Mouse (Mus musculus) brain, embryonic 14.5 days (tissue): ENCODE results near the gene Zfx. TPM values are rescaled to one million over a fixed set of nuclear protein-coding genes. Genes with fewer than 3 reads are reported as not detected.

ENCODE experiments used
- DNase-seq: peaks from one replicate; pipeline ENCODE4 v3.0.0-alpha.2; 2011; ENCODE audit warnings: low read depth
- CTCF ChIP-seq: fragments of 200-500 bp; IDR thresholded peaks from 2 replicates; pipeline ENCODE4 v1.5.1; 2012; ENCODE audit warnings: inconsistent platforms, mild to moderate bottlenecking, moderate library complexity, borderline replicate concordance; ENCODE audit not compliant: insufficient read depth, insufficient read length; ENCODE audit errors: extremely low read depth
- POLR2A ChIP-seq: fragments of 200-500 bp; IDR thresholded peaks from 2 replicates; pipeline ENCODE4 v1.6.1; 2012; ENCODE audit warnings: mild to moderate bottlenecking, inconsistent platforms, borderline replicate concordance; ENCODE audit not compliant: poor library complexity, insufficient read depth, insufficient read length, severe bottlenecking; ENCODE audit errors: extremely low read depth
- polyA plus RNA-seq: library from polyadenylated mRNA; depleted of rRNA; stranded (reverse); fragments of >200 nt; gene quantifications from 2 replicates; pipeline ENCODE4 v1.2.3, GENCODE M21; 2012; rRNA removed

Zfx gene
- 13.1 and 16.4 TPM in 2 replicates for polyA plus RNA-seq

DNA sequence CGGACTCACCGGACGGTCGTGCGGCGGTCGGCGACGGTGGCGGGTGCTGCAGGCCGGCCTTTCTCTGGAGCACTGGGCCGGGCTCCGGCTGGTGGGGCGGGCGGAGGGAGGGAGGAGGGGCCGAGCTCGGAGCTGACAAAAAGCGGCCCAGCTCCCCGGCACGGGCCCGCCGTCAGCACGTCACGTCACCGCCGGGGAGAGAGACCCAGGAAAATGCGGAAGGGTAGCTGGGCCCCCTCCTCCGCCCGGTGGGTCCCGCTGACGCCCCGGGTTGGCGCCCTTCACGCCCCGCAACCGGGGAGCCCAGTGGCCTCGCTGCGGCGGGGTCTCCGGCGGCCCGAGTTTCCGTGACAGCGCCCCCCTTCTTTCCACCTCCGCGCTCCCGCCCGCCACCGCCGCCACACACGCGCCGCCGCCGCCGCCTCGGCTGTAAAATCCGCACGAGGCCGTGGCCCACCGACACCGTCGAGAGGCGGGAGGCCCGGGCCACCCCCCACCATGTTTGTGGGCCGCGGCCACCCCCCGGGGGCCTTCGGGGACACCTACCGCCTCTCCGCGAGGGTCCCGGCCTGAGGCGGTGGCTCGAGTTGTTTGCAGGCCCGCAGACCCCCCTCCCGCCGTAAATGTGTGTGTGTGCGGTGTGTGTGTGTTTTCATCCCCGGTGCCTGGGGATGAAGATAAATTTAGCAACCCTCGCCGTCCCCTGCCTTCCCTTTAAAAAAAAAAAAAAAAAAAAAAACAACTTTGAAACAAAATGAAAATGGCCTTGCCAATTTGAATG lies at the start of gene Zfx:
Gene Zfx, minus strand, starts transcription at position 644 of the 781 bp plus-strand sequence.
- DNase-seq: peak; percentile 81
- TF ChIP-seq CTCF (no peak), POLR2A (peak; percentile 38; the same call in 1 of the 2 replicates)

DNA sequence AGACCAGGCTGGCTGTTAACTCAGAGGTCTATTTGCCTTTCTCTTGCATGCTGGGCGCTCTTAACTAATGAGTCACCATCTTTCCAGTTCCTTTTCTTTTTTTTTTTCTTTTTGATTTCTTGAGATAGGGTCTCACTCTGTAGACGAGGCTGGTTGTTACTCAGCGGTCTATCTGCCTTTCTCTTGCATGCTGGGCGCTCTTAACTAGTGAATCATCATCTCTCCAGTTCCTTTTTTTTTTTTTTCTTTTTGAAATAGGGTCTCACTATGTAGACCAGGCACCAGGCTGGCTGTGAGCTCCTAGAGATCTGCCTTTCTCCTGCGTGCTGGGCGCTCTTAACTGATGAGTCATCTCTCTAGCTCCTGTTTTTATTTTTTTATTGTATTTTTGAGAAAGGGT lies 45.8 kb upstream of the Zfx start:
- no peak for DNase-seq
- TF ChIP-seq CTCF: no peak
- no peak for TF ChIP-seq POLR2A

DNA sequence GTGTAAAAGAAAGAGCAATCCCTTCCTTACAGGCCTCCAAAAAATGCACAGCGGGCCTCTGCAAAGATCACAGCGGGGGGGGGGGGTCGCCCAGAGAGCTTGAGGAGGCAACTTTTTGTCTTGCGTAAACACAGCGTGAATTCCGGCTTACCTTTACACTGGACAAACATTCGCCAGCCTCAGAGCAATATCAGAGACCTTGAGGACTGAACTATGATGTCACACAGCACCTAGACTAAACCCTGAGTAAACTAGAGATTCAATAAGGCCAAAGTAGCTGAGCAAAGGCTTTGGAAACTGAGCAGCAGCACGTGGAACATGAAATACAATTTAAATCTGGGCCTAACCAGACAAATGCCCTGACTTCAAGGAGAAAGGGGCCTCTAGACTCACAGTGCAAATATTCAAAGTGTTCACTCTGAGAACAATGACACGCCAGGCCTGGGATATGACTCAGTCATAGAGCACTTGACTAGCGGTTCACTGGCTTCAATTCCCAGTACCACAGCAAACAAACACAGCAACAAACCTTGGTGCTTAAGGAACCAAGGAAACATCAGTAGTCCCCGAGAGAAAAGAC lies 28.8 kb upstream of the Zfx start:
- TF ChIP-seq CTCF: no peak
- TF ChIP-seq POLR2A: no peak
- no peak for DNase-seq

DNA sequence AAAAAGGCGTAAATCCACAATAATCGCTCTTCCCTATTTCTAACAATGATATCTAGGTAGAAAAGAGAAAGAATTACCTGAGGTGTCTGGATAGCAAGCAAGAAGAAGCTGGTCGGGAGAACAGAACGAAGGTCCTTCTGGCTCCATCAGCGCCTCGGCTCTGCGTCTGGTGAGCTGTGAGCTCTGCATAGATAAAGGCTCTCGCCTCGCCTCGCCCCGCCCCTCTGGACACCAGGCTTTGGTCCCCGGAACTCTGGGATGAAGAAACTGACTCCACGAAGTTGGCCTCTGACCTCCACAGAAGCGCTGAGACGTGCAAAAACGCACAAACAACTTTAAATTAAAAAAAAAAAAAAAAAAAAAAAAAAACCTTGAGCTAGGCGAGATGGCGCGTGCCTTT lies 27.0 kb upstream of the Zfx start:
- TF ChIP-seq POLR2A (no peak), CTCF (no peak)
- no peak for DNase-seq

DNA sequence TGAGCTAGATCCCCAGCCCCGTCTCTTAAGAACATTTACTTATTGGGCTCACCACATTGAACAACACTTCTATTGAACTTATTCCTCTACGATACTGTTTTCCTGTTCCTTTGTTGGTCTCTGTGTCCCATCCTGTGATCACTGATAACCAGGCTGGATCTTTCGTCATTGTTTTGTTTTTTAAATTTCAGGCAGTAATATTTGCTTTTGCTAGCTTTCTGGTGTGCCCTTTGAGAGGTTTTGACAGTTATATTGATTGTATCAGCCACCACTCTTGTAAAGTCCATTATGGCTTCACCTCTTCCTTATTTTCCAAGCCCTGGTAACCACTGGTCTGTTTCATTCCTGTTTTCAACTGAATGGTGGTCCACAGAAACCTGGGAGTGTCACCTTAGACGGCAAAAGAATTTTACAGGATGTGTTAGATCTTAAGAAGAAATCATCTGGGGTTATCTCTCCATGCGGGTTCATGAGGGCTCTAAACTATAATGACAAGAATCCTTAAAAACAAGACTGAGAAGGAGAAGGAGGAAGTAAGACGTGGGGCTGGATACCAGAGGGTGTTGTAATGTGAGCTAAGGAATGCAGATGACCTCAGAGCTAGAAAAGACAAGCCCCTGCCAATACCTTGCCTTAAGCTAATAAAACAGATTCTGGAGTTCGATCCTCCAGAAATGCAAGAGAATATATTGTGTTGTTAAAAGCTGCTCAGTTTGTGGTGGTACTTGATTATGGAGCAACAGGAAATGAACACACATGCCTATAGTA lies 18.7 kb upstream of the Zfx start:
- no peak for TF ChIP-seq POLR2A
- no peak for TF ChIP-seq CTCF
- no peak for DNase-seq

DNA sequence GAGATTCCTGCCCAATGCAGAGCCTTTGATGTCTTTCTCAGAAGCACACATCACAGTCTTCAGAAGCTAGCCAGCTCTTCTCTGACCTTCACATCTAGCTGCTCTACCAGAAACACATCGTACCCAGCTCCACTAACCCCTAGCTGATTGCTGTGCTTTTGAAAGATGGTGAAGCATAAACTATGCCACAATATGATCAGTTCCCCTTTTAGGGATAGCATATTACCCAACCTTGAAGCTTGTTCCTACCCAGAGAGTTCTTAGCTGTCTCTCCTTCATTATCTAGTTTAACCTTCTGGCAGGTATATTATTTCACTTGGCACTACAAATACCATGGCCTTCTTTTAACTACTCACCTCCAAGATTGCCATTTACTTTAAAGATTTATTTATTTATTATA lies 16.6 kb upstream of the Zfx start:
- TF ChIP-seq POLR2A: no peak
- no peak for DNase-seq

DNA sequence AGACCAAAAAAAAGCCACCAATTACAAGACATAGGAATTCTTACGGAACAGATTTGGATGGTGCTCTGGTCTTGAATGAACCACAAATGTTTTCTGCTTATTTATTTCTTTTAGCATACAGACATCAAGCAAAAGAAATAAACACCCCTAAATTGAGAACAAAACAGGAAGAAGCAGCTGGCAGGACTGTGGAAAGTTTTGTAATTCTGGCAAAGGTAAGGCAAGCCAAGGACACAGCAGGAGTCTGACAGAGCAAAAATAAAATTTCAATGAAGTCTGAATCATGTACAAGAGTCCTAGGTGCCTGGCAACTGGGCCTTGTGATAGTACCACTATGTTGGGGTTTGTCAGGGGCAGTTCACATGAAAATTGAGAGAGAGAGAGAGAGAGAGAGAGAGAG lies 14.8 kb upstream of the Zfx start:
- DNase-seq: no peak
- TF ChIP-seq CTCF: no peak

DNA sequence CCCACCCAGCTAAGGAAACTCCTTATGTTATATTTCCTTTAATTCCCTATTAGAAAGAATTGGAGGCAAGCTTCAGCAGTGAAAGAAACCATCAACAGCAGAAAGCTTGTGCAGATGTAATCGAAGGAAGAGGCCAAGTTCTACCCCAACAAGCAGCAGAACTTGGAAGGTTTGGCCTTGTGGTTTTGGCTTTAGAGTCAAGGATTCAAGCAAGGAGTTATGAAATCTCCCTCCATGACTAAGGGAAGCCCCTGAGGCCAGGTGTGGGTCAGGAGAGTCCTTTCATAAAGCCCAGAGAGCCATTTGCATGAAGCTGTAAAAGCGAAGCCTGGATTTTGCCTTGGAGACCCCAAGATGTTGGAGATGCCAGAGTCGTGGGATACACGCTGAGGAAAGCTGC lies 11.6 kb upstream of the Zfx start:
- TF ChIP-seq POLR2A (no peak), CTCF (no peak)
- DNase-seq: no peak

DNA sequence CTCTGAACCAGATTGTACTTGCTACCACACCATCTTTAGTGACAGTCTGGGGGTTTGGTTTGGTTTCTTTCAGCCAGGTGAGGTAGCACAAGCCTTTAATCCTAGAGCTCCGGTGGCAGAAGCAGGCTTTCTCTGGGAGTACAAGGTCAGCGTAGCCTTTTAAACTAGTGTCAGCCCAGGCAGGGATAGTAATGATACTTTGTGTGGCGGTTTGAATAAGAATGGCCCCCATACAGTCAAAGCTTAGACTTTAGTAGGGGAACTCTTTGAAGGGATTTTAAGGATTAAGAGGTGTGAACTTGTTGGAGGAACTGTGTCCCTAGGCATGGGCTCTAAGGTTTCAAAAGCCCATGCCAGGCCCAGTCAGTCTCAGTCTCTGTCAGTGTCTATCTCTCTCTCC lies 10.0 kb upstream of the Zfx start:
- DNase-seq: no peak
- TF ChIP-seq CTCF (no peak), POLR2A (no peak)

DNA sequence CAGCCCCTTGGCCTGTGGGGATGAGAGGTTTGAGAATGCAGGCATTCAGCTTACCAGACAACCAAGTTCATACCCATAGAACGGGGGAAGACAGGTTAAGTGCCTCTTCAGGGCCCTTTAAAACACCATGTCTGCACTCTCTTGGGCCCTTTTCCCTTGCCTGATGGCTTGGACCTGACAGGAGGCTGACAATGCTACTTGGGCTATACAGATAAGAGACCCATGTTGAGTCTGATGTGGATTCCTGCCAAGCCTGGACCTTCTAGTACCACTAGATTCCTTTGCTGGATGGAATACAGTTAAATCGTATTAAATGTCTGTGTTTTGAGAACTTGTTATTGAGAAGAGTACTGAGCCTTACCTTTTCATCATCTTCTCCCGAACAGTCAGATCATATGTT lies 8.7 kb upstream of the Zfx start:
- TF ChIP-seq POLR2A: no peak
- no peak for TF ChIP-seq CTCF

DNA sequence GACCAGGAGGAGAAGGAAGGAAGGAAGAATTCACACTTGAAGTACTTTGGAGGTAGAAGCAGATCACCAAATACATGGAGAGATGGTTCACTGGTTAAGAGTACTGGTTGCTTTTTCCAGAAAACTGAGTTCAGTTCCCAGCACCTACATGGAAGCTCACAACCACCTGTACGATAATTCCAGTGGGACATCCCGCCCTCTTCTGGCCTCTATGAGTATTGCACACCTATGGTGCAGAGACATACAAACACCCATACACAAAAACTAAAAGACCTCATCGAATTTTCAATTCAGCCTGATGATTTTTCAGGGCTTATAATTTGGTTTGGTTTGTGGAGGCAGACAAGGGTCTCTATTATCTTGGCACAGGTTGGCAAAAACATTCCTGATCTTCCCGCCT lies 6.2 kb upstream of the Zfx start:
- TF ChIP-seq POLR2A: no peak
- TF ChIP-seq CTCF: no peak; the same call in 1 of the 2 replicates
- no peak for DNase-seq

More for the DNA sequence above, 8.7 kb upstream of the Zfx start:
- DNase-seq: no peak

DNA sequence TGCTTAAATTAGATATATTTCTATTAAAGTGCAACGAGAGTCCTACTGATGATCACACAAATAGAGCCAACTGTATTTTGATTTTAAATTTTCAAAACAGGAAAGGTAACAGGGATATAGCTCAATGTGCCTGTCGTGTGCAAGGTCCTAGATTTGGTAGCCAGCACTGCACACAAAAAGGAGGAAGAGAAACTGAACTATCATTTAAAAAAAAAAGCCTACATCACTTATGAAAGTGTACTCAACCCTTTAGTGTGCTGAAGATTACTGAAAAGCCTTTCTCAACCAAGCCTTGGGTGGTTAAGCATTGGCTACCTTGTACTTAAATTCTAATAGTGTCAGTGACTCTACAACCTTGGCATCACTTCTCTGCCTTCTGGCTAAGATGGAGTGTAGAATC lies 2.4 kb upstream of the Zfx start:
- TF ChIP-seq CTCF: no peak
- no peak for TF ChIP-seq POLR2A
- DNase-seq: no peak

DNA sequence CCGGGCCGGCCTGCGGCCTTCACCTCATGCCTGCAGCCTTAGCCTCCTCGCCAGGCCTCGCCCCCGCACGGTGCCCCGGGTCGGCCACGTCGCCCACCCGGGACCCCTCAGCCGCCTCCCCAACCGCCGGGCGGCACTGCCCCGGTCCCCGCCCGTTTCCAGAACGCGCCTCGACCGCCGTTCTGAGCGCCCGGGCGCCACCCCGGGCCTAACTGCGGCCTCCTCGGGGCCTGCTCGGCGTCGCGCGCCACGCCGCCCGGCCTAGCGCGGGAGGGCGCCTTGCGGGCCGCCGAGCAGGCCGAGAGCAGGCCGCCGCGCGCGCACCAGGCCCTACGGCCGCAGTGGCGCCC lies 818 bp downstream of the Zfx start:
- no peak for TF ChIP-seq POLR2A
- TF ChIP-seq CTCF: no peak
- DNase-seq: no peak

DNA sequence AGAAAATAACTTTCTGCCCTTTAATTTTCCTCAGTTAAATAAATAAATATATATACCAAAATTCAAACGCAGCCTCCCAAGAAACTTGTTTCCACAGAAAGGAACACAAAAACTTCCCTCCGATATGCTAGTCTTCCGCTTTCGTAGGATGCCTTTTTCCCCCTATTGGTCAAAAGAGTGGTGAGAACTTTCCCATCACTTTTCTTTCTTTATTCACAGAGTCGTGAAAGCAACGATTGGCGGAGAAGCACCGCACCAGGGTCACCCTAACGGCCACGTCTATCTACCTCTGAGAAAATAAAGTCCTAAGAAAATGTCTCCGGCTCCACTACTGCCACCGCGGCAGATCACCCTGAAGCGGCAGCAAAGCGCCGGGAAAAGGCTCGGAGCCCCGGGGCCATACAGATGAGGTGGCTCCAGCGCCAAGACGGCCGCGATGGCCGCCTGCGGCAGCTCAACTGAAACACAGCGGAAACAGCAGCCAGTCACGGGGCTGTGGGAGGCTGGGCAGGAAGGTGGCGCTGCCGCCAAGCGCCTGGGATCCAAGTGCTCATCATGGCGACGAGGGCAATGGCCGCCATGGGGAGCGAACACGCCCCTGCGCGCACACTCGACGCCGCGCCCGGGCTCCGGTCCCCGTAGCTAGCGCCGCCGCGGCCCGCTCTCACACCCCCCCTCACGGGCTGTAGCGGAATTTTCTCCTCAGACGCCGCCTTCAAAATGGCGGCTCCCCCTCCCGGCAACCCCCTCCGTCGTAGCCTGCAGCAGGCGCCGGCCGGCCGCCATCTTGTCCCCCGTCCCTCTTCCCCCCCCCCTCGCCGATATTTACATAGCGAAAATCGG lies 1.4 kb downstream of the Zfx start:
- DNase-seq: peak; percentile 96
- TF ChIP-seq POLR2A (no peak), CTCF (0 out of 2 replicates have a peak, but pooled peaks have one; percentile 1)
